Mouse (Mus musculus): ENCODE data around the gene Micu1. TPM values are rescaled to one million over a fixed set of nuclear protein-coding genes. Genes with fewer than 3 reads are reported as not detected.

Micu1 gene
- polyA plus RNA-seq, 1 experiment, result 74.1 TPM

DNA sequence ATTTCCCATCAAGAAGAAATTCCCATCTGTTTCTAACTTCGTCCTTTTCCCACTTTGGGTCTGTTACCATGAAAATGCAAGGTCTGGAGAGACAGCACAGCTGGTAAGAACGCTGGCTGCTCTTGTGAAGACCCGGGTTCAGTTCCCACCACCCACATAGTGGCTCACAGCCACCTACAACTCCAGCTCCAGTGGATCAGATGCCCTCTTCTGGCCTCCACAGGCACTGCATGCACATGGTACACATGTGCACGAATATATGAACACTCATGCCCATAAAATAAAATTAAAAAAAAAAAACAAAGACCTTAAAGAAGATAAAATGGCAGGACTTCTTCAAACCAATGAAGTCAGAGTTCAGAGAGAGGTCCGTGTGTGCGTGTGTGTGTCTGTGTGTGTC lies 127.6 kb downstream of the Micu1 start:
- Histone ChIP-seq H3K27ac (ENCODE audit: insufficient read depth, low read length) (no peak overlapping the region), H3K4me3 (ENCODE audit: insufficient read depth, low read length) (no peak overlapping the region), H3K4me1 (ENCODE audit: control insufficient read depth, insufficient read depth, low read length) (no peaks in the 10 kb centered on the region; the same call in 1 of the 2 replicates)
- TF ChIP-seq CTCF (IDR thresholded peaks at IDR 0.05; ENCODE audit: borderline replicate concordance, insufficient read depth, low read length) (no peak), POLR2A (IDR thresholded peaks at IDR 0.05; ENCODE audit: low read depth, low read length) (no peak)

DNA sequence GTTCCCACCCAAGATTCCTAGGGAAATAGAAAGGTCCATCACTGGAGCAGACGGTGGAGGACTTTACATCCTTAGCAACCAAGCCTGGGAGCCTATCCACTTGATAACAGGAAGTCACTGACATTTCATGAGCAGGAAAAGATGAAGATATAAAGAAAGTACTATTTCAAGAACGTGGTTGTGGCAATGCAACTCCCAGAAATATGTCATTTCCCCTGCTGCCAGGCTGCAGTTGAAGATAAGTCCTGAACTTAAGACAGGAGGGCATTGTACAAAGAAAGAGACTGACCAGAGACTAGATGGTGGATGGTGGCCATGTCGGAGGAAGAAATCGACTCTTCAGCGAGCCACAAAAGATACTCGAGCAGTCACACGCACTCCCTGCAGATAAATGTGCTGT lies 129.7 kb downstream of the Micu1 start:
- TF ChIP-seq CTCF (IDR thresholded peaks at IDR 0.05; ENCODE audit: borderline replicate concordance, insufficient read depth, low read length), result no peak
- no peak for TF ChIP-seq POLR2A (IDR thresholded peaks at IDR 0.05; ENCODE audit: low read depth, low read length)
- H3K4me1 ChIP-seq (ENCODE audit: control insufficient read depth, insufficient read depth, low read length), result no peaks in the 10 kb centered on the region
- H3K4me3 ChIP-seq (ENCODE audit: insufficient read depth, low read length), result no peak overlapping the region
- no peak overlapping the region for H3K27ac ChIP-seq (ENCODE audit: insufficient read depth, low read length)

DNA sequence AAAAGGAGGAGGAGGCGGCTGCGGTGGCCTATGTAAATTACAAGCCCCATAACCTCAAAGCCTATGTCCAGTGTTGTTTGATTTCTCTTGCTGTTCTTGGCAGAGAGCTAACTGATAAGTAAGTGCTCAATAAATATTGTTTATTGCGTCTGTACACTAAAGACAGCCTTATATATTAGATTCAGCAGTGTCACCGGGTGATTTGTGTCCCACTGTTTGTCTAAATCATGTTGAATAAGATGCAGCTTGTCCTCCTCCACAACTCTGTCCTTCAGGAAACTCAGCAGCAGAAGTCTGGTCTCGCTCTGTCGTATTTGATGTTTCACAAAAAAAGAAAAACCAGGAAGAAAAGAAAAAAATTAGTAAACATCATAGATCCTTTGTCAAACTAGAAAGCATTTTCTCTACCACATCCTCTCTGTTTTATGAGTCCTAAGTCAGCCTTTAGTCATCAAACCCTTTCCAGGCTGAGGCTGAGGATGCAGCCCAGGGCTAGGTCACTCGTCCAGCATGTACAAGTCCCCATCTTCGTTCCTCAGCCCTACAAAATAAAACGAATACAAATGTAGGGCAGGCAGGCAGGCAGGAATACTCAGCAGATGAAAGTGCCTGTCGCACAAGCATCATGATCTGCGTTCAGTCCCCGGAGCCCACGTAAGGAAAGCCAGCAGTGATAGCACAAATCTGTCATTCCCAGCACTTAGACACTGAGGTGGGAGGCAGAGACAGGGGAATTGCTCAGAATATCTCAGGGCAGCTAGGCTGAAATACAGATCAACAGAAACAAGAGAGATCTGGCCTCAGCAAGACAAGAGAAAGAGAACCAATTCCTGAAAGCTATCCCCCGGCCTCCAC lies 133.3 kb downstream of the Micu1 start:
- Histone ChIP-seq H3K4me3 (ENCODE audit: insufficient read depth, low read length) (no peak overlapping the region), H3K4me1 (ENCODE audit: control insufficient read depth, insufficient read depth, low read length) (no peaks in the 10 kb centered on the region), H3K27ac (ENCODE audit: insufficient read depth, low read length) (no peak overlapping the region)

DNA sequence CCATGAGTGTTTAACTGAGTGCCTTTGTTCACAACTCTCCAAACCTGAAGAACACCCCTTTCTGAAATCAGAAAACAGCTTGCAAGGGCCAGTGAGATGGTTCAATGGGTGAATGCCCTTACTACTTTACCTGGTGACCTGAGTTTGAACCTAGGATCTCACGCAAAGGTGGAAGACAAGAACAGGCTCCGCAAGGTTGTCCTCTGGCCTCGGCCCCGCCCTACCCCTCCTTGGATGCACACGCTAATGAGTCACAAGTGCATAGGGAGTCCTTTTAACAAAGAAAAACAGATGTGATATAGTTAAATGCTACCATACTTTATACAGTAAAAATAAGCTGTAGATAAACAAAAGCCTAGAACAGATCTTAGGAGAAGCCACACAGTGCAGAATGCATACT lies 135.2 kb downstream of the Micu1 start:
- Histone ChIP-seq H3K27ac (ENCODE audit: insufficient read depth, low read length) (no peak overlapping the region), H3K4me3 (ENCODE audit: insufficient read depth, low read length) (no peak overlapping the region), H3K4me1 (ENCODE audit: control insufficient read depth, insufficient read depth, low read length) (no peaks in the 10 kb centered on the region)
- TF ChIP-seq CTCF (IDR thresholded peaks at IDR 0.05; ENCODE audit: borderline replicate concordance, insufficient read depth, low read length) (no peak), POLR2A (IDR thresholded peaks at IDR 0.05; ENCODE audit: low read depth, low read length) (no peak)

More for the DNA sequence above, 133.3 kb downstream of the Micu1 start:
- TF ChIP-seq CTCF (IDR thresholded peaks at IDR 0.05; ENCODE audit: borderline replicate concordance, insufficient read depth, low read length) (no peak), POLR2A (IDR thresholded peaks at IDR 0.05; ENCODE audit: low read depth, low read length) (no peak)

DNA sequence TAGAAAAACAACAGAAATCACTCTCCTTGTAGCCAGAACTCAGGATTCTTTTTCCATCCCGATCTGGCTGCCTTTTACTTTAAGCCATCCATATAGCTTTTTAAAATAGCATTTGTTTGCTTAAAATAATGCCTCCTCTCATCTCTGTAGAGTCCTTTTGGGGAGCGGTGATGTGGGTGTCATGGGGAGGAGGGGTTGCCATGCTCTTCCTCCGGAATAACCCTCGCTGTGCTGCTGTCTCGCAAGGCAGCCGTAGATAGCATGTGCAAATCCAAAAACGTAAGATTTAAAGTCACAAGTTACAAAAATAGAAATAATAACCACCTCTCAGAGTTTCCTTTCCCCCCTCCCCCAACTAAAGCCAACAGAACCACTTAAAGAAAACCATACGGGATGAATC lies 139.2 kb downstream of the Micu1 start:
- TF ChIP-seq POLR2A (IDR thresholded peaks at IDR 0.05; ENCODE audit: low read depth, low read length), result no peak
- TF ChIP-seq CTCF (IDR thresholded peaks at IDR 0.05; ENCODE audit: borderline replicate concordance, insufficient read depth, low read length), result no peak
- no peak overlapping the region for H3K4me3 ChIP-seq (ENCODE audit: insufficient read depth, low read length)
- no peak overlapping the region for H3K27ac ChIP-seq (ENCODE audit: insufficient read depth, low read length)
- no peaks in the 10 kb centered on the region for H3K4me1 ChIP-seq (ENCODE audit: control insufficient read depth, insufficient read depth, low read length)

DNA sequence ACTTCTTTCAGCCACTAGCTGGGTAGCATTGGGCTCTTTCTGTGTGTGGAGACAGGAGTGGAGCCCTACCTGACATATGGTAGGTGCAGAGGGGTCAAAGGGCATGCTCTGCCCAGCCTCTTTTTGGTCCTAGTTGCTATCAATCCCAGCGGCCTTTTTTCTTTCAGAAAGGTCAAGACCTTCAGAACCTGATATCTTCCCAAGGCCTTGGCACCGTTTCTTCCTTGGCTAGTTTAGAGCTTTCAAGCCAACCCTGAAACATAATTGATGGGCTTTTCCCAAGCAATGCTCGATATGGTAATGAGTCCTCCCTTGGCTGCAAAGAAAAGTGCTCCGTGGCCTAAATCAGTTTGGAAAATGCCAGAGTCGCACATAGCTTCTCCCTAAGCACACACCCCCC lies 140.8 kb downstream of the Micu1 start:
- TF ChIP-seq CTCF (IDR thresholded peaks at IDR 0.05; ENCODE audit: borderline replicate concordance, insufficient read depth, low read length), result no peak
- no peak for TF ChIP-seq POLR2A (IDR thresholded peaks at IDR 0.05; ENCODE audit: low read depth, low read length)
- no peak overlapping the region for H3K4me3 ChIP-seq (ENCODE audit: insufficient read depth, low read length)
- H3K27ac ChIP-seq (ENCODE audit: insufficient read depth, low read length), result no peak overlapping the region
- H3K4me1 ChIP-seq (ENCODE audit: control insufficient read depth, insufficient read depth, low read length), result no peaks in the 10 kb centered on the region

DNA sequence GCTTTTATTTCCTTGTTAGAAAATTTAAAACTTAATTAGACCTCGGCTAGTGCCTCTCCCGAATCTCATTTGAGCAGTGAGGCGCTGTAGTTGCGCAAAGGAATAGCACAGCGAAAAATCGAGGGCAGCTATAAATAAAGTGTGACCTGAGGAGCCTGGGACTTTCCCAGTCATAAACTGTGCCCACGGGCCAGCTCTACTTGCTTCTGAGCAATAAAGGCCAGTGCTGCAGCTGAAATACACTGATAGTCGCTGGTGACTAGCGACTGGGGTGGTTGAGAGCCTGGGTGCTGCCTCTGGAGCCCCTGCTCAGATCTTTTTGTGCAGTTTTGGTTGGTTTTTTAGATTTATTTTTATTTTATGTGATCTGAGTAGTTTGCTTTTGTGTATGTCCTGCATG lies 142.4 kb downstream of the Micu1 start:
- Histone ChIP-seq H3K4me3 (ENCODE audit: insufficient read depth, low read length) (no peak overlapping the region), H3K4me1 (ENCODE audit: control insufficient read depth, insufficient read depth, low read length) (no peaks in the 10 kb centered on the region), H3K27ac (ENCODE audit: insufficient read depth, low read length) (no peak overlapping the region)
- TF ChIP-seq POLR2A (IDR thresholded peaks at IDR 0.05; ENCODE audit: low read depth, low read length) (no peak), CTCF (IDR thresholded peaks at IDR 0.05; ENCODE audit: borderline replicate concordance, insufficient read depth, low read length) (no peak)

DNA sequence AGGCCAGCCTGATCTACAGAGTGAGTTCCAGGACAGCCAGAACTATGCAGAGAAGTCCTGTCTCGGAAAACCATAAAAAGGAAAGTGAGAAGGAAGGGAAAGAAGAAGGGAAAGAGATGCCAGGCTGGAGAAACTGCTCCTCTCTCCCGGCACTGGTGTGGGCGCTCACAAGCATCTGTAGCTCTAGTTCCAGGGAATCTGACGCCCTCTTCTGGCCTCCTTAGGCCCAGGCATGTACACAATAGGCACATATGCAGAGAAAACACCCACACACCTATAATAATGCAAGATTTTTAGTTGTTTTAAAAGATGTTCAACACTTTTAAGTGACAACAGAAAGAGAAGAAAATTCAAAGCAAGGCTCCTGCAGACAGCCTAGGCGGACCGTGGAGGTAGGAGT lies 144.1 kb downstream of the Micu1 start:
- Histone ChIP-seq H3K27ac (ENCODE audit: insufficient read depth, low read length) (no peak overlapping the region), H3K4me3 (ENCODE audit: insufficient read depth, low read length) (no peak overlapping the region), H3K4me1 (ENCODE audit: control insufficient read depth, insufficient read depth, low read length) (no peaks in the 10 kb centered on the region)
- TF ChIP-seq CTCF (IDR thresholded peaks at IDR 0.05; ENCODE audit: borderline replicate concordance, insufficient read depth, low read length) (0 out of 2 replicates have a peak, but pooled peaks have one; percentile 13), POLR2A (IDR thresholded peaks at IDR 0.05; ENCODE audit: low read depth, low read length) (no peak)

DNA sequence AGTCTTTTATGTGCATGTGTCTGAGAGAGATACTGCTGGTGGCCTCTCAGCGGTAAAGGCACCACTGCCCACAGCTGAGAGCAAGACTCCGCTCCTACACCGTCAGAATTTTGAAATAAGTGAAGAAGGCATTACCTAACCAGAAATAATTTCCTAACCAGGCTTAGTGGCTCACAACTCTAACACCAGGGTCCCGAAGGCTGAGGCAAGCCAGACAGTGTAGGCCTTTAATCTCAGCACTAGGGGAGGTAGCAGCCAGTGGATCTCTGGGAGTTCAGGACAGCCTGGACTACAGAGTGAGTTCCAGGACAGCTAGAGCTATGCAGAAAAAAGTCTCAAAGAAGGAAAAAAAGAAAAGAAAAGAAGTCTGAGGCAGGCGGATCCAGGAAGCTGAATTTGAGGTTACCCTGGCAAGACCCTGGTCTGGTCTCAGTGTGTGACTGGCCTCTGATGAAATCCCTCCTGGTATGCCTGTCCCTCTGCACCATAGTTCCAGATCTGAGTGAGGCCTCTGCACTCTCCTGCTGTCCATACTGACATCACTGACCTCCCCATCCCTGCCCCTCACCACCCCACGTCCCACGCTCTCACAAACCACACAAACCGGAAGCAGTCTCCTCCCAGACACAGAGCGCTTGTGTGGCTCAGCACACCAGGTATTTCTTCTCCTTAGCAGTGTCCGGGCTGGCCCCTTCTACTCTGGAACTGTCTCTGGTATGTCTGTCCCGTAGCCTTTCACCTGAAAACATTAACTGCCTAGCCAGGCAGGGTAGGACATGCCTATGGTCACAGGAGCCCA lies 146.0 kb downstream of the Micu1 start:
- H3K4me3 ChIP-seq (ENCODE audit: insufficient read depth, low read length), result no peak overlapping the region
- no peak for TF ChIP-seq POLR2A (IDR thresholded peaks at IDR 0.05; ENCODE audit: low read depth, low read length)
- TF ChIP-seq CTCF (IDR thresholded peaks at IDR 0.05; ENCODE audit: borderline replicate concordance, insufficient read depth, low read length), result no peak
- no peak overlapping the region for H3K27ac ChIP-seq (ENCODE audit: insufficient read depth, low read length)
- H3K4me1 ChIP-seq (ENCODE audit: control insufficient read depth, insufficient read depth, low read length), result no peaks in the 10 kb centered on the region

DNA sequence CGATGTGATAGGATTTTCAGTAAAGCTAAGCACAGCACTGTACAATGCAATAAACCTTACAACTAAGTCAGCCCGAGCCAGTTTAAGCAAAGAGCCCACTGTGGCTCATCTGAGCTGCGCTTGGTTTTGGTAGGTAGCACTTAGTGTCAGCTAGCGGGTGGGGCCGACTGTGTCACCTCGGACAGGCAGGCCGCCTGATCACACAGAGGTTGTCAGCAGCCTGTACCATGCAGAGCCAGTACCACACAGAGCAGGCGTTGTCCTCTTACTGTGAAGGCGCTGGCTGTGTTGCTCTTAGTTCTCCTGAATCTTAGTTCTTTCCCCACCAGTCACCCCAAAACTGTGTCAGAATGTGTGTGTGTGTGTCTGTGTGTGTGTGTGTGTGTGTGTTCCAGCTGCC lies 146.7 kb downstream of the Micu1 start:
- Histone ChIP-seq H3K4me1 (ENCODE audit: control insufficient read depth, insufficient read depth, low read length) (no peaks in the 10 kb centered on the region), H3K27ac (ENCODE audit: insufficient read depth, low read length) (no peak overlapping the region), H3K4me3 (ENCODE audit: insufficient read depth, low read length) (no peak overlapping the region)
- no peak for TF ChIP-seq CTCF (IDR thresholded peaks at IDR 0.05; ENCODE audit: borderline replicate concordance, insufficient read depth, low read length)
- TF ChIP-seq POLR2A (IDR thresholded peaks at IDR 0.05; ENCODE audit: low read depth, low read length), result no peak
